Mouse (Mus musculus): ENCODE results near the gene Farsa. TPM values are rescaled to one million over a fixed set of nuclear protein-coding genes. Genes with fewer than 3 reads are reported as not detected.
"Not testable (repeated sequence)": the region's sequence is repeated elsewhere in the genome, so short reads cannot be mapped to it uniquely, and the experiment has no call there.

The Farsa gene
- total RNA-seq, 2 experiments from 2014 or later: 50.1 to 51.6 TPM

DNA sequence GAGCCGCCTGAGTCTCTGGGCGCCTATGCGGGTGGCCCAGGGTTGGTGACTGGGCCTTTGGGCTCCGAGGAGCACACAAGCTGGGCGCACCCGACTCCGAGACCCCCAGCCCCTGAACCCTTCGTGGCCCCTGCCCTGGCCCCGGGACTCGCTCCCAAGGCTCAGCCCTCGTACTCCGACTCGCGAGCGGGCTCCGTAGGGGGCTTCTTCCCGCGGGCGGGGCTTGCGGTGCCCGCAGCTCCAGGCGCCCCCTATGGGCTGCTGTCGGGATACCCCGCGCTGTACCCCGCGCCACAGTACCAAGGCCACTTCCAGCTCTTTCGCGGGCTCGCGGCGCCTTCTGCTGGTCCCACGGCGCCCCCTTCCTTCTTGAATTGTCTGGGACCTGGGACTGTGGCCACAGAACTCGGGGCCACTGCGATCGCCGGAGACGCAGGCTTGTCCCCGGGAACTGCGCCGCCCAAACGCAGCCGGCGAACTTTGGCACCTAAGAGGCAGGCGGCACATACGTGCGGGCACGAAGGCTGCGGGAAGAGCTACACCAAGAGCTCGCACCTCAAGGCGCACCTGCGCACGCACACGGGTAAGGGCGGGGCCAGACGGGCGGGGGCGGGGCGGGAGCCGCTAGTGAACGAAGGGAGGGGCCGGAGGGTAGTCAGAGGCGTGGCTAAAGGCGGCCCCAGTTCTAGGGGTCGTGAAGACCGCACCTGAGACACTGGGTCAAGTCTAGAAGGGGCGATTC lies 46.3 kb downstream of the Farsa start:
- intact Hi-C loops (cut with DNase I): loop anchor here (5.0 kb wide), 1 partner anchor 56 kb away; the partner anchor contains the start of gene Calr

DNA sequence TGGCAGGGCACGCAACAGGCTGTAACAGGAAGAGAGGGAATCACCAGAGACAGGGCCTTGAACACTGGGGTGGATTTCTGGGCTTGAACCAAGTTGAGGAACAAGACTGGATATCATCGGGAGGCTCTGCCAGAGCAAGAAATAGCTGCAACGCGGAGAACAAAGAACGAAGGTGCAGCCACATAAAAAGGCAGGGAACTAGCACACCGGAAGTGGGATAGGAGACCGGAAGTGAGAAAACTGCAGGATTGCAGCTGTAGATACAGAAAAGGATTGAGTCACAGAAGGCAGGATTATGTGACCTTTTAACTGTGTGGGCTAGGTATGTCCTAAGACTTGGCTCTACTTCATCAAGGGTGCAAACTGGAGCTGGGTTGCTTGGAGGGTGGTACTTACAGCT lies 47.6 kb downstream of the Farsa start:
- intact Hi-C loops (cut with DNase I): loop anchor here (5.0 kb wide), 1 partner anchor 57 kb away; the partner anchor contains the start of gene Calr
- no peak for DNase-seq (ENCODE audit: low spot score in 2 of 2)

More for the DNA sequence above, 46.3 kb downstream of the Farsa start:
- peak; percentile 93 to 94 for DNase-seq (ENCODE audit: low spot score in 2 of 2)

DNA sequence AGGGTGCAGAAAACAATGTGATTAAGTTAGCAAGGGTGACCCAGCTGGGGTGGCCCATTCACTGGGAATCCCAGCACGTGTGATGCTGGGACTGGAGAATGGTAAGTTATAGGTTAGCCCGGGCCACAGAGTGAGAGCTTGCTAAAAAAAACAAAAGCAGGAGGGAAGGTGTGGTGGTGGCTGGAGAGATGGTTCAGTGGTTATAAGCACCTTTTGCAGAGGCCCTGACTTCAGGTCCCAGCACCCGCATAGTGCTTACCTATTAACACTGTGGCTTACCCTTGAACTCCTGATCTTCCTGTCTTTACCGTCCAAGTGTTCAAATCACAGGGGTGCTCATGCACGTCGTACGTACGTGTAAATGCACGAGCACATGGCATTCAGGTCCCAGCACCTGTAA lies 50.2 kb downstream of the Farsa start:
- DNase-seq (ENCODE audit: low spot score in 2 of 2): no peak
- intact Hi-C loops (cut with DNase I): no loop called here

DNA sequence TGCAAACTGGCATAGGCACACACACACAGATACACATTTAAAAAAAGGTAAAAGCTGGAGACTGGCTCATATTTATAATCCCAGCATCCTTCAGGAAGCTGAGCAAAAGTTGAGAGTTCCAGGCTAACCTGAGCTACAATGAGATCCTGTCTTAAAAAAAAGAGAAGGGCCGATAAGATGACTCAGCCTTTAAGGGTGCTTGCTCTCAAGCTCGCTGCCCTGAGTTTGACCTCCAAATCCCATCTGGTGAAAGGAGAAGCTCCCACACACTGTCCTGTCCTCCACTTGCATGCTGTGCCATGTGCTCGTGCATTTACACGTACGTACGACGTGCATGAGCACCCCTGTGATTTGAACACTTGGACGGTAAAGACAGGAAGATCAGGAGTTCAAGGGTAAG lies 50.7 kb downstream of the Farsa start:
- intact Hi-C loops (cut with DNase I): no loop called here
- DNase-seq (ENCODE audit: low spot score in 2 of 2): no peak

DNA sequence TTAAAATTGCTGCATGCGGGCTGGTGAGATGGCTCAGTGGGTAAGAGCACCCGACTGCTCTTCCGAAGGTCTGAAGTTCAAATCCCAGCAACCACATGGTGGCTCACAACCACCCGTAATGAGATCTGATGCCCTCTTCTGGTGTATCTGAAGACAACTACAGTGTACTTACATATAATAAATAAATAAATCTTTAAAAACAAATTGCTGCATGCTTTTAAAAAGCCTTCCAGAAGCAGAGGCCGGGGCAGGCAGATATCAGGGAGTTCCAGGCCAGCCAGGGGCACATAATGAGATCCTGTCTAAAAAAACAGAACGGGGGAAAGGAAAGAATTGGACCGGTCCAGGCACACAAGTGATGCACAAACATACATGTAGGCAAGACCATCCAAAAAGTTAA lies 51.2 kb downstream of the Farsa start:
- DNase-seq (ENCODE audit: low spot score in 2 of 2); intact Hi-C loops (cut with DNase I): not testable (repeated sequence)

DNA sequence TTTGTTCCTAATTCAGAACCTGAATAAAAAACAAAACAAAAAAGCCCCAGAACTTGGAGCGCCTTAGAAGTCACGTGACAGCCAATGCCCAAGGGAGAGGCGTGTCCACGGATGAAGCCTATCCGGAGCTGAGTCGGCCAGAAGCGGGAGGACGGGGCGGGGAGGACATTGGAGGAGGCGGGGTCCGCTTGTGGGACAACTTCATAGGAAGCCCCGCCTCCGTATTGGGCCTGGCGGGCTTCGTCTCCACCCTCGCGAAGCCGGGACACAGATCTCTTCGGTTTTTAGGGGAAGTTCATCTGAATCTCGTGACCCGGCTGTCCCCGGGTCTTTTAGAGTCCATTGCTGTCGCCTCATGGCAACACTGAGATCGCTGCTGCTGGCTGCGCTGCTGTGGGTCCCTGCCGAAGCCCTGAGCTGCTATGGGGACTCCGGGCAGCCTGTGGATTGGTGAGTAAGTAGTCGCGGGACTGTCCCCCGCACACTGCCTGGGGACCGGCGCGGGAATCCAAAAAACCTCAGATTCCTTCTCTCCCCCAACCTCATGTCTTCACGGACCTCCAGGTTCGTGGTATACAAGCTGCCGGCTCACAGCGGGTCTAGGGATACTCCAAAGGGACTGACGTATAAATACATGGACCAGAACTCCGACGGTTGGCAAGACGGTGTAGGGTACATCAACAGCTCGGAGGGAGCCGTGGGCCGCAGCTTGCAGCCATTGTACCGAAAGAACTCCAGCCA lies 51.8 kb downstream of the Farsa start, which contains the start of gene Dnase2a:
Dnase2a (plus strand) TSS at position 140 of the 741 bp plus-strand sequence.
- intact Hi-C loops (cut with DNase I): no loop called here
- DNase-seq (ENCODE audit: low spot score in 2 of 2): peak; percentile 85 to 92

DNA sequence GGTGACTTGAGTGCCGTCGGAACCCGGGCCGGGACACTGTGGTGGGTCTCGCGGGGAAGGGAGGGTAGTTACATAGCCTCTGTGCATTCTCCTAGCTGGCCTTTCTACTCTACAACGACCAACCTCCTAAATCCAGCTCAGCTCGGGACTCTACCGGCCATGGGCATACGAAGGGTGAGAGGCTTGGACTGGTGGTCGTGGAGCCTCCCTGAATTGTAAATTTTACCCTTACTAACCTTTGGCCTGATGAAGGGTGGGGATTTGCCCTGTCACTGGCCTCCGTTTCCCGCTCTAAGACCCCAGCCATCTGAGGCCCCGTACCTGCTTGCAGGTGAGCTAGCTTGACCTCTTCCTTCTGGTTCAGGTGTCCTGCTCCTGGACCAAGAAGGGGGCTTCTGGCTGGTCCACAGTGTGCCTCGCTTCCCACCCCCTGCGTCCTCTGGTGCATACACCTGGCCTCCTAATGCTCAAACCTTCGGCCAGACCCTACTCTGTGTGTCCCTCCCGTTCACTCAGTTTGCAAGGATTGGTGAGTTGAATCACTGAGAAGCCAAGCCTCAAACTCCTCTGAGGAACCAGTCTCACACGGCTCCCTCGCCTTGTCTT lies 52.5 kb downstream of the Farsa start:
- DNase-seq (ENCODE audit: low spot score in 2 of 2): no peak
- intact Hi-C loops (cut with DNase I): no loop called here

DNA sequence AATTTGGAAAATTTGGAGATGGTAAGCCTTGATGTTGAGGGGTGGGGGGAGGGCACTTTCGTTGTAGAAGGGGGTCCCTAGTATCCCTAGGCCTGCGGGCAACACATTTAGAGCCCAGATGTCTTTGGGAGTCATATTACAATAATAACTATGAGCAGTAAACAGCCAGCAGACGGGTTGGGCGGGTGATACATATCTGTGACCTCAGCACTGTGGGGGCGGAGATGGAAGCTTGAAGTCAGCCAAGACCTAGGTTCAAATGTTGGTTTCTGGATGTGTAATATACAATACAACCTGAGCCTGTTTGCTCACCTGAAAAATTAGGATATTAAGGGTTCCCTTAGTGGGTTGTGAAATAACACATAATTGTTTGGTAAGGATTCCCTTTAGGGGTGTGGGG lies 53.2 kb downstream of the Farsa start:
- no peak for DNase-seq (ENCODE audit: low spot score in 2 of 2)
- intact Hi-C loops (cut with DNase I): no loop called here

DNA sequence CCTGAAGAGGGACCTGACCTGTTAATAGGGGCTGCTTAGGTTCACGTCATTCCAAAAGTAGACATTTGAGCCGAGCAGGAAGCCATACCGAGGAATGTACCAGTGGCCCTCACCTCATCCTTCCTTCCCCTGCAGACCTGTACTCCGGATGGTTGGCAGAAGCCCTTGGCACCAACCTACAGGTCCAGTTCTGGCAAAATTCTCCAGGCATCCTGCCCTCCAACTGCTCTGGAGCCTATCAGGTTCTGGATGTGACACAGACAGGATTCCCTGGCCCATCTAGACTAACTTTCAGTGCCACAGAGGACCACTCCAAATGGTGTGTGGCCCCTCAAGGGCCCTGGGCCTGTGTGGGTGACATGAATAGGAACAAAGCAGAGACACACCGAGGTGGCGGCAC lies 53.8 kb downstream of the Farsa start:
- DNase-seq (ENCODE audit: low spot score in 2 of 2): no peak
- intact Hi-C loops (cut with DNase I): no loop called here

DNA sequence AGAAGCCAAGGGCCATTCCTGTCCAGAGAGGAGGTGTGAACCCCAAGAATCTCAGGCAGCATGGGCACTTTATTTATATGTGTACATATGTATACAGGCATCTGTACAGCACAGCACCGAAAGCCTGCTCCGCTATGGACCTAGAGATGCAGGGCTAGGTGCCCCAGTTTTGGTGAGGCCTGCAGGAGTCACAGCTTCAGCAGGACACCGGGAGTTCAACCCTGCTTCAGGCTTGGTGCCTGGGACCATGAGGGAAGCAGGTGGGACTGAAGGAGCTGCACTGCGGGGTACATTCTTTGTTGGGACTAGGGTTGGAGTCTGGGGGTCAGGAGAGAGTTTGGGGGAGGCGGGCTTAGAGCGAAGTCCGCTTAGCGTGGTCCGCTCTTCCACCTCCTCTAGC lies 55.1 kb downstream of the Farsa start:
- intact Hi-C loops (cut with DNase I): no loop called here
- no peak for DNase-seq (ENCODE audit: low spot score in 2 of 2)

DNA sequence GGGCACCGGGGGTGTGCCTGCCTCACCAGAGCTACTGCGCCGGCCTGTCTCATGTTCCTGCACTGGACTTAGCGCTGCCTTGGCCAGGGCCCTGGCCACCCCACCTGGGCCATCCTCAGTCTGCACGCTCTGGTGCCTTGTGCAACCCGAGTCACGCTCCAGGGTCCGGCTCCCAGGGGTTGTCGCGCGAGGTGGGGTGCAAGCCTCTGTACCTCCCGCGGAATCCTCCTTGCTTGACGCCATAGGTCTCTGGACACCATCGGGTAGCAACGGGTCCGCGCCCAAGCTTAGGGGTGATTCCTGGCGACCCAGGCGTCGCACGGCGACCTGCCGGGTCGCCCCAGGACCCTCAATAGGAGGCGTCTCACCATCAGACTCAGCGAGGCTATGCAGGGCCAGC lies 55.6 kb downstream of the Farsa start:
- DNase-seq (ENCODE audit: low spot score in 2 of 2): no peak
- intact Hi-C loops (cut with DNase I): no loop called here

DNA sequence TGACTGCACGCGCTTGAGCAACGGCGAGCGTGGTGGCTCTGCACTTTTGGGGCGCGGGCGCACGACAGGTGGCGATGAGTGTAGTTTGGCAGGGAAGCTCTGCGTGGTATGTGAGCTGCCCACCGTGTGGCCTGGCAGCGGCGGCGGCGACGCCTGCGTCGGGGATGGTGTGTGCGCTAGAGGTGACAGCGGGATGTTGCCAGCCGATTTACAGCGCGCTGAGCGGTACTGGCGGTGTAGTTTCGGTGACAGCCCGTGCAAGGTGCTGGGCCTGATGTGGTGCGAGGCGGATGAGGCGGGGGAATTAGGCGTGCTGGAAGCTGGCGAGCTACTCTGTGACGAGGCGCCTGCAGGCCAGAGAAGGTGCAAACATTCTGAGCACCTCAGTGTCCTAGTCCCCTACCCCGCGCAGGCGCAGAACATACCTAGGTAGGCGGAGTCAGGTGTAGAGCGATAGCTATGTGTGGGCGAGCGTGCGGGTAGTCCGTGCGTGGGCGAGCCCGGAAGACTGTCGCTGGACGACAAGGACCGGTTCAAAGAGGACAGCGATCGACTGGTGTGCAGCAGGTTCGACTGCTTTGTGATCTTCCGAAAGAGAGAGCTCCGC lies 56.2 kb downstream of the Farsa start:
- peak; percentile 46 to 70 for DNase-seq (ENCODE audit: low spot score in 2 of 2)
- intact Hi-C loops (cut with DNase I): no loop called here

DNA sequence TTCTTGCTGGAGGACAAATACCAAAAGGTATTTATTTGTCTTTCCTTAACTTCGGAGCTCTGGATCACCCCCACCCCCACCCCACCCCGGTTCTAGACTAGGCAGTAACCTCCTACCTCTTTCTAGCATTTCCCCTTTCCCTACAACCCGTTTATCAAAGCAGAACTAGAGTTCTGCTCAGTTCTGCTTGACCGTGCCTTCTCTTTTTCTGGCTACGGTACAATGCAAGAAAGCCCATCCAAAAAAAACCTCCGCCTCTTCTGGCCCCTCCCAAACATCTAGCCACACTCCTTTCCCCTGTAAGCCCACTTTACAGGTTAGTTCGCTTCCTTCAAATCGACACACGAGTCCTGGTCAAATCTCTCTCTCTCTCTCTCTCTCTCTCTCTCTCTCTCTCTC lies 56.7 kb downstream of the Farsa start:
- intact Hi-C loops (cut with DNase I): no loop called here
- no peak for DNase-seq (ENCODE audit: low spot score in 2 of 2)

DNA sequence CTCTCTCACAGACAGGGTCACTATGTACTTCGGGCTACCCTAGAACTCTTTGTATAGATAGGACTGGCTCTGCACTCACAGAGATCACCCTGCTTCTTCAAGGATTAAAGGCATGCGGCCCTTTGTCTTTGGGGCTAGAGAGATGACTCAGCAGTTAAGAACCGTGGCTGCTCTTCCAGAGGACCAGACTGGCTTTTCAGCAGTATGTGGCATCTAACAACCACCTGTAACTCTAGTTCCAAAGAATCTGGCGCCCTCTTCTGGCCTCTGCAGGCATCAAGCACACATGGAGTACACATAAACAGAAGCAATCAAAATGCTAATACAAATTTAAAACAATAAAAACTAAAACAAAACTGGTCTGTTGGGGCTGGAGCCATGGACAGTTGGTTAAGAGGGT lies 57.2 kb downstream of the Farsa start:
- intact Hi-C loops (cut with DNase I): no loop called here

DNA sequence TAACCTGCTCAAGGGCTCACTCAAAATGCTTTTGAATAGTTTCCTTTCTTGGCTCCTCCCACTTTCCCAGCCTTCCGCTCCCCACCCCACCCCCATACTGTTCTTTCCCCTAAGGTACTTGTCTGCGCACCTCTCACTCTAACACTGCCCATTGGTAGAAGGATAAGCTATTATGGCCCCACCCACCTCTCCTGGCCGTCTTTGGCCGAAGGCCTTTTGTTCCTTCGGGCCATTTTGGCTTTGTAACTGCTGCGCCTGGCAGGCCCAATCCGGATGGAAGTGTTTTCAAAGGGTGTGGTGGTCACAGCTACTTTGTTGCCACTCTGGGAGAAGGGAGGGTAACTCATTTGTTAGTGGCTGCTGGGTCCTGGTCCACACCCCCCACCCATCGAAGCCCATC lies 58.5 kb downstream of the Farsa start:
- intact Hi-C loops (cut with DNase I): no loop called here
- no peak for DNase-seq (ENCODE audit: low spot score in 2 of 2)

More for the DNA sequence above, 57.2 kb downstream of the Farsa start:
- DNase-seq (ENCODE audit: low spot score in 2 of 2): peak in 1 of 2 experiments; percentile 80

DNA sequence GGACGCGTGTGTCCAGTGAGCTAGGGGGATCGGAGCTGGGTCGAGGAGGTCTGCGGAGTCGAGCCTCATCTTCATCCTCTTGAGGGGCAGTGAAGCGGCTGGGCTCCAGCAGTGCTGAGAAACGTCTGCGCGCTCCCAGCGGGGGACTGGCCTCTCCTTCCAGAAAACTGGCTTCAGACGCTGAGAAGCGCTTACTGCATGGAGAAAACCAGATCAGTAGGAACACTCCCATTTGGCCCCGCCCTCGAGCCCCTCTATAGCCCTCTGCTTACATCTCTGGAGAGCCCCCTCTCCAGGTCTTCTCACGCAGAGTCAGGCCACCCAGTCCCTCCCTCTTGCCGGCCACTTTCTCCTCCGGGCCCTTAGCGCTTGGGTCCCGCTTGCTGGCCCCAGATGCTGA lies 61.0 kb downstream of the Farsa start:
- intact Hi-C loops (cut with DNase I): no loop called here
- no peak for DNase-seq (ENCODE audit: low spot score in 2 of 2)

DNA sequence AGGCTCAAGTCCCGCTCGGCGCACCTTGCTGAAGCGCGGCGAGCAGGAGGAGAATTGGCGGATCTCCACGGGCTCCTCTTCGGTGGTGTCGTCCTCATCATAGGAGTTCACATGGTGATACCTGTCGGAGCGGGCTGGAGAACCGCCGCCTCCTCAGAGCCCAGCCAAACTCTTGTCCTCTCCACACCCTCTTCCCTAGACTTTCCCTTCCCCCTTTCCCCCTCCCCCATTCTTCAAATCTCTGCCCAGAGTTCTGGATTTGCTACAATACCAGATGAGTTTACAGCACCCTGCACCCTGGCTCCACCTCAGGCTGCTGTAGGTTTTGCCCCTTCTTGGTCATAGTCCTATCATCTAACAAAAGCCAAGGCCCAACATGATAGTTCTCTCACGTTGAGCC lies 61.9 kb downstream of the Farsa start:
- DNase-seq (ENCODE audit: low spot score in 2 of 2): no peak
- intact Hi-C loops (cut with DNase I): no loop called here

Data from left cerebral cortex, postnatal 14 days (tissue).